10 mouse cellular contexts compared by ENCODE assay signal in the genomic region with DNA sequence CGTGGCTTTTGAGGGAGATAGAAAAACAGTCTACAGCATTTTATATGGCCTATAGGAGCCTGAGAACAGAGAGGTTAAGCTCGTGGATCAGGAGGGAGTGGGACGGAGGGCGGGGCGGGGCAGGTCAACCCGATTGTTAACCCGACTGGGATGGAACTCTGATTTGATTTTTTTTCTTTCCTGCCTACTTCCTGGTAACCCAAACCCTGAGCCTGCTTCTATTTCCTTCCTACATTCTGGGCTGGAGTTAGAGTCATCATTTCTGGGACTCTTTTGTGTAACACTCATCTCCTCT. TPM values are rescaled to one million over a fixed set of nuclear protein-coding genes. Genes with fewer than 3 reads are reported as not detected.
DNase-seq lines count a peak whose midpoint lies in the region; ATAC-seq and TF ChIP-seq lines count a peak whose summit lies in the region.
"Had no signal": no experiment of that assay in that cellular context is flagged by ENCODE, and none has a peak within 500 bp of the region (broad histone marks: within the 10 kb centered on the region; RNA-seq: fewer than 3 reads in every experiment).

No protein-coding gene starts in this region.

- H3K79me2 ChIP-seq in heart, adult 2 months (replicated peaks; ENCODE audit: control insufficient read depth, insufficient read depth, low read length), result no peaks in the 10 kb centered on the region

- H3K4me3 ChIP-seq in heart, adult 2 months, result peak overlapping the region; percentile 53
- peak overlapping the region; percentile 47 for H3K4me3 ChIP-seq in bone marrow macrophage, adult 2 months (ENCODE audit: insufficient read depth, low read length)
- peak overlapping the region; percentile 29 for H3K4me3 ChIP-seq in hindbrain, embryonic 11.5 days (ENCODE audit: low read depth, low read length)
- peak overlapping the region; percentile 30 for H3K4me3 ChIP-seq in liver, postnatal 0 days (ENCODE audit: low read depth, low read length)

- ATAC-seq in hindbrain, embryonic 11.5 days (ENCODE audit: low FRiP score), result peak; percentile 36; the same call in 1 of the 2 replicates
- ATAC-seq in liver, postnatal 0 days, result peak; percentile 6; the same call in 1 of the 2 replicates
- no peak for ATAC-seq in erythroblast, adult 5-6 weeks (replicated peaks; ENCODE audit: low FRiP score, poor library complexity, severe bottlenecking)

- no peak for TF ChIP-seq CTCF in heart, adult 2 months (IDR thresholded peaks at IDR 0.05)
- TF ChIP-seq CTCF in bone marrow macrophage, adult 2 months (IDR thresholded peaks at IDR 0.05; ENCODE audit: low read depth, low read length), result no peak
- no peak for TF ChIP-seq CTCF in liver, postnatal 0 days (IDR thresholded peaks at IDR 0.05; ENCODE audit: low read depth)

- 9% methylated on average over 7 of the region's 7 CpGs for WGBS in heart, adult 2 months
- WGBS in hindbrain, embryonic 11.5 days, result 0% methylated on average over 7 of the region's 7 CpGs
- 6% methylated on average over 7 of the region's 7 CpGs for WGBS in liver, postnatal 0 days (ENCODE audit: insufficient replicate concordance)

- no peak for TF ChIP-seq EP300 in heart, adult 2 months (IDR thresholded peaks at IDR 0.05; ENCODE audit: insufficient read depth, low read depth, low read length)
- no peak for TF ChIP-seq EP300 in liver, postnatal 0 days (IDR thresholded peaks at IDR 0.05; ENCODE audit: low read depth)

- intact Hi-C loops in heart, adult 2 months (cut with DNase I), result no loop called here

- H3K4me1 ChIP-seq in heart, adult 2 months (ENCODE audit: control insufficient read depth, insufficient read depth, low read length), result peaks cover 11% of the 10 kb centered on the region
- H3K4me1 ChIP-seq in bone marrow macrophage, adult 2 months (ENCODE audit: control insufficient read depth, insufficient read depth, low read length), result peaks cover 9% of the 10 kb centered on the region; the same call in 1 of the 2 replicates
- no peaks in the 10 kb centered on the region; the same call in 1 of the 2 replicates for H3K4me1 ChIP-seq in hindbrain, embryonic 11.5 days (replicated peaks; ENCODE audit: control insufficient read depth, insufficient read depth, low read length)
- H3K4me1 ChIP-seq in liver, postnatal 0 days (ENCODE audit: insufficient read depth), result peaks cover 16% of the 10 kb centered on the region

- peak overlapping the region; percentile 50 for H3K27ac ChIP-seq in heart, adult 2 months
- H3K27ac ChIP-seq in bone marrow macrophage, adult 2 months (ENCODE audit: insufficient read depth, low read depth, low read length), result no peak overlapping the region
- H3K27ac ChIP-seq in hindbrain, embryonic 11.5 days (ENCODE audit: low read depth, low read length), result no peak overlapping the region
- H3K27ac ChIP-seq in liver, postnatal 0 days (ENCODE audit: low read depth), result no peak overlapping the region

- DNase-seq in heart, adult 2 months, result no peak
- DNase-seq in heart, postnatal 4 days, result no peak
- no peak for DNase-seq in hindbrain, embryonic 11.5 days (ENCODE audit: low spot score)
- DNase-seq in liver, postnatal 0 days, result no peak
- DNase-seq in frontal cortex, postnatal 14 days (ENCODE audit: low spot score in 2 of 2), result no peak
- no peak for DNase-seq in urinary bladder, postnatal 4 days (ENCODE audit: low spot score in 2 of 2)

- TF ChIP-seq POLR2A in heart, adult 2 months (IDR thresholded peaks at IDR 0.05; ENCODE audit: insufficient read depth, low read depth, low read length), result no peak
- no peak for TF ChIP-seq POLR2A in bone marrow macrophage, adult 2 months (IDR thresholded peaks at IDR 0.05; ENCODE audit: borderline replicate concordance, low read depth, low read length)

- H3K27me3 ChIP-seq in heart, adult 2 months (ENCODE audit: control insufficient read depth, insufficient read depth, low read length), result no peaks in the 10 kb centered on the region
- H3K27me3 ChIP-seq in hindbrain, embryonic 11.5 days (ENCODE audit: control insufficient read depth, insufficient read depth, low read length), result peaks cover 3% of the 10 kb centered on the region; the same call in 1 of the 2 replicates
- peaks cover 6% of the 10 kb centered on the region; the same call in 1 of the 2 replicates for H3K27me3 ChIP-seq in liver, postnatal 0 days (ENCODE audit: insufficient read depth, low read length)

- H3K36me3 ChIP-seq in heart, adult 2 months (ENCODE audit: control insufficient read depth, insufficient read depth, low read length), result no peaks in the 10 kb centered on the region
- no peaks in the 10 kb centered on the region for H3K36me3 ChIP-seq in hindbrain, embryonic 11.5 days (ENCODE audit: control insufficient read depth, insufficient read depth, low read length)
- H3K36me3 ChIP-seq in liver, postnatal 0 days (replicated peaks; ENCODE audit: insufficient read depth, low read length), result no peaks in the 10 kb centered on the region

- H3K9ac ChIP-seq in heart, adult 2 months (ENCODE audit: low read depth, low read length), result peak overlapping the region; percentile 31
- H3K9ac ChIP-seq in hindbrain, embryonic 11.5 days (ENCODE audit: low read depth, low read length), result peak overlapping the region; percentile 12; the same call in 1 of the 2 replicates
- H3K9ac ChIP-seq in liver, postnatal 0 days (replicated peaks), result no peak overlapping the region

- H3K9me3 ChIP-seq in hindbrain, embryonic 11.5 days (ENCODE audit: control insufficient read depth, low read length), result no peaks in the 10 kb centered on the region
- H3K9me3 ChIP-seq in liver, postnatal 0 days (ENCODE audit: low read length), result no peaks in the 10 kb centered on the region

- H3K4me2 ChIP-seq in hindbrain, embryonic 11.5 days (replicated peaks; ENCODE audit: low read depth, low read length), result peak overlapping the region; percentile 65
- peak overlapping the region; percentile 63 for H3K4me2 ChIP-seq in liver, postnatal 0 days (ENCODE audit: low read depth, low read length)

RNA-seq across cellular contexts. Expression of a gene that starts 27.7 kb away (rescaled TPM):
- 100 to 1,000 TPM; 132 to 145 TPM for total RNA-seq in heart, adult 2 months (2021)
- polyA plus RNA-seq in heart, adult 2 months (2012; rRNA removed), result 36.7 and 86.5 TPM in 2 replicates
- total RNA-seq in heart, postnatal 4 days (2021), result 100 to 1,000 TPM; 289 to 299 TPM
- 938 and 1,004 TPM in 2 replicates for polyA plus RNA-seq in bone marrow macrophage, adult 2 months (2012; ENCODE audit: insufficient read depth, insufficient read length, missing spikeins)
- polyA plus RNA-seq in hindbrain, embryonic 11.5 days (2014; fragmentation: Nextera tagmentation; extraction: Ambion mirVana), result 1,591 and 1,601 TPM in 2 replicates
- polyA plus RNA-seq in liver, postnatal 0 days (2015; fragmentation: Nextera tagmentation; extraction: Ambion mirVana), result 397 and 413 TPM in 2 replicates
- total RNA-seq in erythroblast, adult 5-6 weeks (2015; ENCODE audit: low replicate concordance), result 185 and 230 TPM in 2 replicates
- total RNA-seq in erythroblast, adult 5-6 weeks (2017; ENCODE audit: low replicate concordance), result 221 and 301 TPM in 2 replicates

RNA-seq across cellular contexts. Expression of a gene that starts 46.9 kb away (rescaled TPM):
- total RNA-seq in heart, adult 2 months (2021), result not detected
- 0.27 TPM in 1 of 2 replicates, not detected in the other for polyA plus RNA-seq in heart, adult 2 months (2012; rRNA removed)
- total RNA-seq in heart, postnatal 4 days (2021), result not detected
- not detected in 2 replicates for polyA plus RNA-seq in bone marrow macrophage, adult 2 months (2012; ENCODE audit: insufficient read depth, insufficient read length, missing spikeins)
- polyA plus RNA-seq in hindbrain, embryonic 11.5 days (2014; fragmentation: Nextera tagmentation; extraction: Ambion mirVana), result not detected in 2 replicates
- not detected in 2 replicates for polyA plus RNA-seq in liver, postnatal 0 days (2015; fragmentation: Nextera tagmentation; extraction: Ambion mirVana)
- total RNA-seq in erythroblast, adult 5-6 weeks (2015; ENCODE audit: low replicate concordance), result not detected in 2 replicates
- total RNA-seq in erythroblast, adult 5-6 weeks (2017; ENCODE audit: low replicate concordance), result not detected in 2 replicates
- total RNA-seq: layer of hippocampus, adult 18-20 months had no signal
- polyA plus RNA-seq: C2C12 had no signal
